Mouse (Mus musculus) adrenal gland, postnatal 25 days (tissue): Measurements from ENCODE around the gene Ctrc. TPM values are rescaled to one million over a fixed set of nuclear protein-coding genes. Genes with fewer than 3 reads are reported as not detected.
"Not testable (repeated sequence)": the region's sequence is repeated elsewhere in the genome, so short reads cannot be mapped to it uniquely, and the experiment has no call there.

Source experiments
- DNase-seq: peaks from one replicate; pipeline ENCODE4 v3.0.0; 2021; ENCODE audit warnings: mixed read lengths
- total RNA-seq: library from RNA; stranded (reverse); gene quantifications from 2 replicates; pipeline ENCODE4 v1.2.3, GENCODE M21; 2021

Ctrc gene
- total RNA-seq, 1 experiment from 2014 or later = not detected

DNA sequence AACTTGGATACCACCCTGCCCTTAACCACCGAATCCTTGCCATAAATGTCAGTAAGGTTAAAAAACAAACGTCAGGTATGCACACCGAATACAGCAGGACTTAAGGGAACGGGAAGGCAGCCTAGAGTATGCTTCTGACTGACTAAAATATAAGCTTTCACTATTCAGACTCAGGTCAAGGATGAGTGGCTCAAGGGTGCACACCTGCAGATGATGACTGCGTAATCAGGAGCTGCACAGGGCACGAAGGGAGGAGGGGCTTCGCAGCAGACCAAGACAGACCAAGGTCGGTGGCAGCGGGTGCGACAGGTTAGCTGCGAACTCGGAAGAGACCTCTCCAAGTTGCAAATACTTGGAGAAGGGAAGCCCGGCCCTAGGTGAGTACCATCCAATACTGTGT is 60.0 kb downstream of the Ctrc start:
- no peak for DNase-seq

DNA sequence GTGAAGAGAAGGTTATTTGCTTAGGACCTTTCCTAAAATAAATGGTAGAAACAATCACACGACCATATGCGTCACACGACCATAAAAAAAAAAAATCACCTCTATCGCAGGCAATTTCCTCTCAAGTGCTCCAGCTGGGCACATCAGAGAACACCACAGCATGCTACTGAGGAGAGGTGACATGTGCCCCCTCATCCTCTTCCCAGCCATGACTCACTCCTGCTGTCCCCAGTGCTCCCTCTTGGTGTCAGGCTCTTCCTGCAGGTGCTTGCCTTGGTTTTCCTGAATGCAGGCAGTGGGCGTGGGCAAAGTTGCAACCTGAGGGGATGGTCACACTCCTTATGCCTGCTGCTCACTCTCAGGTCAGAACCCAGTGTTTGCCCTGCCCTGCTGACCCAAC is 61.3 kb downstream of the Ctrc start:
- DNase-seq = no peak

DNA sequence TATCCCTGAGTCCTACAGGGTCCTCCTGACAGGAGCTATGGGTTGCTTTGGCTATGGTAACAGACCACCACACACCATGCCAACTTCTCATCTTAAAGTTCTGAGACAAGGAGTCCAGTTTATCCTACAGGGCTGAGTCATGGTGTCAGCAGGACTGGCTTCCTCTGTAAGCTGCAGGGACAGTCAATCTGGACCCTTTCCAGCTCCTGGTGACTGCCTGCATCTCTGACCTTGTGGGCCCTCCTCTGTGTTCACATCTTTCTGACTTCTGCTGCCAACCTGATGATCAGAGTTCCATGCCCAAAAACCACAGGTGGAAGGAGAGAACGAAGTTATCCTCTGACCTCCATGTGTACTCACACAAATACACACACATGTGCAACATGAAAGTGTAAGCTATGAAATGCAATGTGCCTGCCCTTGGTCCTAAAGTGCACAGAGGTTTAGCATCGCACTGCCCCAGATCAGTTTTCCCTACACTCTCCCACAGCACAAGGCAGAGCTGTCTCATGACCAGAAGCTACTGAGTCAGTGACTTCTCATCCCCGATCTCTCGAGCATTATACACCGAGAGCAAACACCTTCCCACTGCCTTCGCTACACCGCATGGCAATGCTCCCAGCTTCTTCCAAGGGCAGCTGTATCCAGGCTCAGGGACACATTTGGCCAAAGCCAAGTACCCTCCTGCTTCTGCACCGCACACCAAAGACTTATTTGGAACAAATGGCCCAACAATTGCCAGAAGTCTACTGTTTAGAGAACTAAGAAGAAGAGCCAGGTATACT is 64.8 kb downstream of the Ctrc start:
- DNase-seq = peak; percentile 59

DNA sequence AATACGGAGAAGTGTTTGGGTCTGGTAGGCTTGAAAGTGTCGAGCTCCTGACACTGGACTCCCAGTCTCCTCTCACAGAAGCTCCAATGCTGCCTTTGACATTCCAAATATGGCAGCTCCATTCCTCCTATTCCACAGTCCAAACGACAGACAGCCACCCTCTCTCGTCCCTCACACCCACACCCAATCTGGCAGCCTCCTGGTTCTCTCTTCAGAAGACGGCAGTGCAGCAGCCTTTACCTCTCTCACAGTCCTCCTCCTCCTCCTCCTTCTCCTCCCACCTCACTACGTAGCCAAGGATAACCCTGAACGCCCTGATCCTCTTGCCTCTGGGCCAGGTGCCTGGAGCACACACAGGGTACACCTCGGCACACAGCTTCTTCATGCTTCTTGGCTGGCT is 66.3 kb downstream of the Ctrc start:
- DNase-seq = no peak

DNA sequence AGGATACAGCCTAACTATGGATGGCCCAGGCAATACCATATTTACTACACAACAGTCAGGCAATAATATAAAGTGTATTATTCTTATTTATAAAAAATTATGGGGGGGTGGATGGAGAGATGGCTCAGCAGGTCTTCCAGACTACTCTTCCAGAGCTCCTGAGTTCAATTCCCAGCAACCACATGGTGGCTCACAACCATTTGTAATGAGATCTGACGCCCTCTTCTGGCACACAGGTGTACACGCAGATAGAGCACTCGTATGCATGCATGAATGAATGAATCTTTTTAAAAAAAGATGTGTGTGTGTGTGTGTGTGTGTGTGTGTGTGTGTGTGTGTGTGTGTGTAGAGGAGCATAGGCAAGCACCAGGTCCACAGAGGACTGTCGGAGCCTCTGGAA is 73.1 kb downstream of the Ctrc start:
- not testable (repeated sequence) for DNase-seq

DNA sequence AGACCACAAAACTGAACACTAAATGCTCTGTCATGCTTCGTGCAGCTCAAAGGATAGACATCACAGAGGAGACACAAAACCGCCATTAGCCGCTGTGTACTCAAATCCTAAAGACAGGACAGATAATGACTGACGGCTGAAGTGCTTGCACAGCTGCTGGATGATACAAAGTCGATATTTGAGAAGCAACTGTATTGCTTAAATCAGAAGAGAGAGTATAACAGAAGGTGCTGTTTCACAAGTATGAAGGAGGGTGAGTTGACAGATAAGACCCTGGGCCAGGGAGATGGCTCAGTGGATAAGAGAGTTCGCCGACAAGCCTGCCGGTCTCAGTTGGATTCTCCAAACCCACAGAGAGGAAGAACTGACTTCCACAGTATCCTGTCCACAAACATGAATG is 74.3 kb downstream of the Ctrc start:
- DNase-seq = no peak

DNA sequence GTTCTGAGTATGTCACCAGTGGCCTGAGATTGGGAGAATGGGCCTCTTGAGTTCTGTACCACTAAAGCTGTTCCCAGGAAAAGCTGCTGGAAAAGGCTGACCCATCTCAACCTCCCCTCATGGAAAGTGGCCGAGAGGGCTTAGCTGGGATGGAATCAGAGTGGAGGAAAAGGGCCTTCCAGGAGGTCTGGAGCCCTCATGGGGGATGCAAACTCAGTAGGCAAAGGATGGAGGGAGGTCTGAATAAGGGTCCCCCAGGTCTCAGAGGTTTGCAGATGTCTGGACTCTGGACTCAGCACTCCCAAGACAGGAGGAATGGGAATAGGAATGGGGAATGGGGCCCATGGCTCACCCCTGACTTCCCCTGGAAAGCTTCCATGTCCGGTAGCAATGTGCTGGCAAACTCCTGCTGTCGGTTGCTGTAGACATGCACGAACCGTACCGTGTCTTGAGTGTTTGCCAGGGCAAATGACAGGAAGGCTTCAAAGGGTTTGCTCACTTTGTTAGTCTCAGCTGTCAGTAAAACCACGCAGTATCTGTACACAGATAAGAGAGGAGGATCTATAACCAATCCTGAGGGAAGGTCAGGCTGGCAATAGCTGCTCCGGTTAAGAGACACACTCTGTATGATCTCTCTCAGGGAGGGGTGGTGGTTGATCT is 76.5 kb downstream of the Ctrc start:
- no peak for DNase-seq

DNA sequence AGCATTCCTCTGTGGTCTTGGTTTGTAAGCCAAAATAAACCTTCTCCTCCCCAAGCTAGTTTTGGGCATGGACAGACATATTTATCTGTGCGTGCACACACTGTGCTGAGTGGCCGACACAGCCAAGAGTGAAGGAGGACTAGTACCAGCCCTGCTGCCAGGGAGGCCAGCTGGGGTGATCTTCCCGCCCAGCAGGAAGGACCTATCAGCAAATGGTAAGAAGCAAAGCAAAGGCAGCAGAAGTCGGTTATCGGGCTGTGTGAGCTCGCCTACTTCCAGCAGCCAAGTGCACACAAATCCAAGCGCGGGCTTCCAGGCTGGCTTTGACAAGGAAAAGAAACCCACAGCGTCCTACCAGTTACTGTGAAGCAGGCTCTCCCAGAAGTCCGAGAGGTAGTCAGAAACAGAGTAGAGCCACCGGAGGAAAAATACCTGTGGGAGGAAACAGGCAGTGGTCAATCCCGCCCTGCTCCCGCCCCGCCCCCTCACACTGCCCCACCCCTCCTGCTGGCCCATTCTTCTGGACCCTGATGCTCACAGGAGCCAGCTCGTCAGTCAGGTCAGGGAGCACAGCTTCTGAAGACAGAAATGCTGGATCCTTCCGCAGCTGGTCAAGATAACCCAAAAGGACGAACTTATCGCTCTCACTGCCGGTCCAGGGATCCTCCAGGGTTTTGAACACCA is 78.7 kb downstream of the Ctrc start:
- DNase-seq = no peak

DNA sequence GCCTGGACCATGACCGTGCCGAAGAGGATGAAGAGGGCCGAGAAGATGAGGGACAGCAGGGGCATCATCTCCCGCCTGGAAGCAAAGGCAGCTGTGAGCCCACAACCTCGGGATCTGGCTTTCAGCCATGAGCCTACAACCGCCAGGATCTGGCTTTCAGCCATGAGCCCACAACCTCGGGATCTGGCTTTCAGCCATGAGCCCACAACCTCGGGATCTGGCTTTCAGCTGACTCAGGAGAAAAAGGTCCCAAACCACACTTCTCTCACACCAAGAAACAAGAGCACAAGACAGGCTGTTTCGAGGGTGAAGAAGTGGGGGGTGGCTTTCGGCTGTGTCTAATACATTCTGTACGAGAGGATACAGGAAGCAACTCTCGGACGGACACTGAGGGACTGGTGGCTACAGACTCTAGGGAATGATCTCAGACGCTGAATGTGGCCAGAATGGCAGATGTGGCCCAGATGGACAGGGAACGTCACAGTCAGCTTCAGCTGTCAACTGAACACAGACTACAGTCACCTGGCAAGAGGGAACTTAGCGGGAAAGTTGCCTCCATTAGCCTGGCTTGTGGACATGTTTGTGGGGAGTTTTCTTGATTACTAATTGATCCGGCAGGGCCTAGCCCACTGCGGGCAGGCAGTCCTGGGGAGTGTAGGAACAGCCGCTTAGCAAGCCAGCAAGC is 79.3 kb downstream of the Ctrc start:
- DNase-seq = no peak

DNA sequence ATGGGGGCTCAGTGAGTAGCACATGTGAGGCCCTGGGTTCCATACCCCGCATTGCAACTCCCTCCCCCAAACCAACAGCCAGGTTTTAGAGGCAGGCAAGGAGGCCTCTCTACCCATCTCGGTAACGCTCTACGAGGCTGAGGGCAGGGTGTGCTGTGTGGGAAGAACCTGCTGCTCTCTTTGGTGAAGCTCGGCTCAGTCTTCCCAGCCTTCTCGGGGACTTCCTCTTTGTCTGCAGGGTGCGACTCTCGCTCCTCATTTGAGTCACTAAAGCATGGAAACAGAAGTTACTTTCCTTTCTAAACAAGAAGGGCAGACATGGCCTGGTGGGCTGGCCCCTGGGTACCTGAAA is 79.9 kb downstream of the Ctrc start:
- no peak for DNase-seq

DNA sequence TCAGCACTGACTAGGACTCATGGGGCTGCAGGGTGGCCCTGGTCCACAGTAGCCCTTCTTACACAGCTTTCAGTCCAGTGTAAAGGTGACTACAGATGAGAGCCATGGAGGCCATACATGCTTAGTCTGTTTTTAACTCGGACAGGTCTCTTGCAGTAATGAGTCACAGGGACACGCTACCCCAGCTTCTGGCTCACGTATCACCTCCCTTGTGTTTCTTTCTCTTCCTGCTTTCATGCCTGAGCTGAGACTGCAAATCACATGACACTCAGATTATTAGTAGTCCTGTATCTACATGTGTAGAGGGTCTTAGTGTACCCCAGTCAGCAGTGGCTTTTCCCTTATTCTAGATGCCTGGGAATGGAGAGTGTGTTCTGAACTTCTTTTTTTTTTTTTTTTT is 81.2 kb downstream of the Ctrc start:
- DNase-seq = no peak

Other genes with a start within 250 kb of the Ctrc start
- 9.5 and 12.7 TPM in 2 replicates for gene Fblim1, start 240.3 kb downstream of the Ctrc start, total RNA-seq
- gene Tmem82, start 227.7 kb downstream of the Ctrc start, total RNA-seq = 0.64 and 2.0 TPM in 2 replicates
- gene Slc25a34, start 222.5 kb downstream of the Ctrc start, total RNA-seq = 2.7 TPM in 2 replicates
- gene Plekhm2, start 181.5 kb downstream of the Ctrc start, total RNA-seq = 54.7 and 61.0 TPM in 2 replicates
- 18.5 TPM in 1 of 2 replicates, not detected in the other for gene Rsc1a1, start 160.8 kb downstream of the Ctrc start, total RNA-seq
- 62.1 and 70.8 TPM in 2 replicates for gene Ddi2, start 122.9 kb downstream of the Ctrc start, total RNA-seq
- 45.1 and 50.4 TPM in 2 replicates for gene Agmat, start 99.7 kb downstream of the Ctrc start, total RNA-seq
- gene Dnajc16, start 55.4 kb downstream of the Ctrc start, total RNA-seq = 25.3 and 32.2 TPM in 2 replicates
- 21.3 and 32.3 TPM in 2 replicates for gene Casp9, start 52.7 kb downstream of the Ctrc start, total RNA-seq
- 0.52 TPM in 1 of 2 replicates, not detected in the other for gene Cela2a, start 20.2 kb downstream of the Ctrc start, total RNA-seq
- gene Efhd2, start 28.6 kb upstream of the Ctrc start, total RNA-seq = 20.9 and 30.8 TPM in 2 replicates
- 0.91 TPM in 1 of 2 replicates, not detected in the other for gene Fhad1, start 168.7 kb upstream of the Ctrc start, total RNA-seq
- 1.8 and 5.2 TPM in 2 replicates for gene Tmem51, start 237.9 kb upstream of the Ctrc start, total RNA-seq